Mouse (Mus musculus) liver, postnatal 0 days (tissue): Measurements from ENCODE around the gene Gm14569. TPM values are rescaled to one million over a fixed set of nuclear protein-coding genes. Genes with fewer than 3 reads are reported as not detected.

ENCODE experiments used
- ATAC-seq: fragments of 200-750 bp; cut with Nextera tagmentation; 2 replicates; pipeline ENCODE4 v1.8.0; 2017; ENCODE audit warnings: mild to moderate bottlenecking, moderate library complexity
- DNase-seq: peaks from one replicate; pipeline ENCODE4 v3.0.0-alpha.2; 2016
- H3K27ac ChIP-seq: fragments of 300-500 bp; sonication (generic); 2 replicates; pipeline ENCODE4 v1.5.1; 2014; ENCODE audit warnings: antibody characterized with exemption, moderate library complexity, mild to moderate bottlenecking, low read depth
- H3K27me3 ChIP-seq: fragments of 300-500 bp; sonication (generic); 2 replicates; pipeline ENCODE4 v1.6.1; 2014; ENCODE audit warnings: low read length, control low read depth, mixed read lengths; ENCODE audit not compliant: insufficient read depth
- H3K36me3 ChIP-seq: fragments of 300-500 bp; sonication (generic); replicated peaks from 2 replicates; pipeline ENCODE4 v1.6.1; 2014; ENCODE audit warnings: mild to moderate bottlenecking, control low read depth, low read length, moderate library complexity, mixed read lengths; ENCODE audit not compliant: insufficient read depth
- H3K4me1 ChIP-seq: fragments of 300-500 bp; sonication (generic); 2 replicates; pipeline ENCODE4 v1.6.1; 2014; ENCODE audit warnings: antibody characterized with exemption, mild to moderate bottlenecking, control low read depth; ENCODE audit not compliant: insufficient read depth
- H3K4me2 ChIP-seq: fragments of 300-500 bp; sonication (generic); 2 replicates; pipeline ENCODE4 v1.6.1; 2014; ENCODE audit warnings: low read depth, mild to moderate bottlenecking, low read length, moderate library complexity, mixed read lengths
- H3K4me3 ChIP-seq: fragments of 300-500 bp; sonication (generic); 2 replicates; pipeline ENCODE4 v1.5.1; 2014; ENCODE audit warnings: low read depth, low read length
- H3K9ac ChIP-seq: fragments of 300-500 bp; sonication (generic); replicated peaks from 2 replicates; pipeline ENCODE4 v1.6.1; 2014; ENCODE audit warnings: mild to moderate bottlenecking, moderate library complexity
- H3K9me3 ChIP-seq: fragments of 300-500 bp; sonication (generic); 2 replicates; pipeline ENCODE4 v1.6.1; 2016; ENCODE audit warnings: mild to moderate bottlenecking, control low read depth, low read length, mixed read lengths
- CTCF ChIP-seq: sonication (generic); IDR thresholded peaks from 2 replicates; pipeline ENCODE4 v1.5.1; 2016; ENCODE audit warnings: antibody characterized with exemption, low read depth
- EP300 ChIP-seq: IDR thresholded peaks from 2 replicates; pipeline ENCODE4 v1.6.1; 2016; ENCODE audit warnings: antibody characterized with exemption, low read depth, mild to moderate bottlenecking
- WGBS: fragments of 180-500 bp; shearing (Covaris S2); extraction: QIAGEN DNeasy Blood & Tissue Kit; methylation state at CpG from one replicate; pipeline ENCODE4 v1.1.7; 2014; ENCODE audit not compliant: insufficient replicate concordance; 5-methylcytosine and 5-hydroxymethylcytosine counted together
- microRNA-seq: library from miRNA; unstranded; fragments of <30 nt; microRNA quantifications from one replicate; pipeline ENCODE4, GENCODE M21; 2016
- polyA plus RNA-seq: library from polyadenylated mRNA; unstranded; fragments of >200 nt; fragmentation: Nextera tagmentation; extraction: Ambion mirVana; gene quantifications from 2 replicates; pipeline ENCODE4 v1.2.1, GENCODE M21; 2015

Gm14569 gene
- polyA plus RNA-seq, 1 experiment from 2014 or later: not detected

DNA sequence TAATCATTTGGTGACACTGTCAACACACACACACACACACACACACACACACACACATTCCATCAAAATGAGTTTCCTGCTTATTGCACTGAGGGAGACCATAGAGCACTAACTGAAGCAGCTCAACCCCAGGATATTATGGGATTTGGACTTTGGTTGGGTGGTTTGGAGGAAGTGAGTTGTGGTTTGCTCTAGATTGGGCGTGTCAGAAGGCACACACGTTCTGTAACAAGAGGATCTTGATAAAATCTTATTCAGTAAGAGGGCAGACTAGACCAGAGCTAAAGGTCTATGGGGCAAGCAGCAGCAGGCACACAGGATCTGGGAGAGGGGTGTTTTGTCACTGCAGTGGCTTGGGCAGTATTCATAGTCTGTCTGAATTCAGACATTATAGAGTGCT lies 101.1 kb downstream of the Gm14569 start:
- DNase-seq: no peak
- Histone ChIP-seq H3K4me1 (no peaks in the 10 kb centered on the region), H3K36me3 (no peaks in the 10 kb centered on the region), H3K4me3 (no peak overlapping the region), H3K27ac (no peak overlapping the region), H3K9me3 (no peaks in the 10 kb centered on the region), H3K9ac (no peak overlapping the region), H3K4me2 (no peak overlapping the region), H3K27me3 (no peaks in the 10 kb centered on the region)
- 30% methylated on average over 2 of the region's 2 CpGs for WGBS
- TF ChIP-seq CTCF (no peak), EP300 (no peak)
- no peak for ATAC-seq

DNA sequence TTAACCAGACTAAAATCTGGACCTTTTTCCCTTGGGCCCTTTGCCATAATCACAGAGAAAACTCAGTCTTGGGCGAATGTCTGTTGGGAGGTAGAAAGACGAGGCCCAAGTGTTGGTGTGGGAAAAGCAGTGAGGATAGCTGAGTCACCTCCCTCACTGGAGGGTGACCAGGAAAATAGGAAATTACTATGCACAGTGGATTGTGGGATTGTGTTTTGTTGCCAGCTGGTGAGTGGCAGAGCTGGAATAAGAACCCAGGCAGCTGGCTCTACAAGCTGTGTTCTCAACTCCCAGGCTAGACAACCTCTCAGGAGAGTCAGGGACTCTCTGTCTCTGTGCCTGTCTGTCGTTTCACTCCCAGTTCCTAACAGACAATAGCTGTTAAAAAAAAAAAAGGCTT lies 101.7 kb downstream of the Gm14569 start:
- Histone ChIP-seq H3K4me3 (no peak overlapping the region), H3K27ac (no peak overlapping the region), H3K9ac (no peak overlapping the region), H3K36me3 (no peaks in the 10 kb centered on the region), H3K27me3 (no peaks in the 10 kb centered on the region), H3K9me3 (no peaks in the 10 kb centered on the region), H3K4me2 (no peak overlapping the region), H3K4me1 (no peaks in the 10 kb centered on the region)
- DNase-seq (no peak), ATAC-seq (no peak)
- no peak for TF ChIP-seq EP300
- TF ChIP-seq CTCF: no peak
- whole genome bisulfite sequencing: 46% methylated on average over 3 of the region's 3 CpGs

DNA sequence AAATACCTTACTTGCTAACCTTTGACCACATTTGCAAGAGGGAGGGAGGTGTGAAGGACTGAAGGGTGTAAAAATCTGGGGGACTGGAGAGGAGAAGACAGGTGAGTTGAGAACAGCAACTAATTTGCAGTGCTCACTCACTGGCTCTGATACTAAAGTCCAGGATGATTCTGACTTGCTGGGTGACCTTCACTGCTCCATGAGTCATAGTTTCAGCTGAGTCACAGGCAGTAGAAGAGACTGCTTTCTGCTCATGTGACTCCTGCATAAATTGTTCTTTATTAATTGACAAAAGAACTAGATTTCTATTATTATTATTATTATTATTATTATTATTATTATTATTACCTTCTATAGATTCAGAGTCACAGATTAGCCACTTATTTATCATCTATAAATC lies 106.3 kb downstream of the Gm14569 start:
- Histone ChIP-seq H3K4me3 (no peak overlapping the region), H3K27ac (no peak overlapping the region), H3K36me3 (no peaks in the 10 kb centered on the region), H3K27me3 (no peaks in the 10 kb centered on the region), H3K9me3 (no peaks in the 10 kb centered on the region), H3K9ac (no peak overlapping the region), H3K4me2 (no peak overlapping the region), H3K4me1 (no peaks in the 10 kb centered on the region)
- TF ChIP-seq CTCF (no peak), EP300 (no peak)
- ATAC-seq (no peak), DNase-seq (no peak)

Small RNA genes within 50 kb of the gene (microRNA-seq; reads per million reads assigned to microRNA genes)
- gene Gm44485: not detected

Other genes starting within 250 kb of the Gm14569 start
- gene Lonrf3, start 163.5 kb downstream of the Gm14569 start, polyA plus RNA-seq: 0.22 and 0.40 TPM in 2 replicates
- gene Gm6268, start 90.5 kb downstream of the Gm14569 start, polyA plus RNA-seq: not detected in 2 replicates
- 372 and 399 TPM in 2 replicates for gene Pgrmc1, start 106.4 kb upstream of the Gm14569 start, polyA plus RNA-seq
- gene Akap17b, start 153.6 kb upstream of the Gm14569 start, polyA plus RNA-seq: 0.51 and 0.75 TPM in 2 replicates